Mouse (Mus musculus) liver, adult 10 weeks (tissue): Measurements from ENCODE around the gene Klk5. TPM values are rescaled to one million over a fixed set of nuclear protein-coding genes. Genes with fewer than 3 reads are reported as not detected.

Source experiments
- polyA plus RNA-seq: library from polyadenylated mRNA; stranded (reverse); fragments of 350-450 nt; fragmentation: Illumina TruSeq; extraction: RNeasy Lipid Tissue Mini Kit (QIAGEN cat#74804); gene quantifications from one replicate; pipeline ENCODE4 v1.2.3, GENCODE M21; 2014; ENCODE audit warnings: low read depth, low replicate concordance

Klk5 gene
- not detected for polyA plus RNA-seq

GRCm38 (mm10) chr7:43841701-43842100 is at the start of gene Klk5:
Gene Klk5, plus strand, starts transcription at chr7:43841971.

DNA sequence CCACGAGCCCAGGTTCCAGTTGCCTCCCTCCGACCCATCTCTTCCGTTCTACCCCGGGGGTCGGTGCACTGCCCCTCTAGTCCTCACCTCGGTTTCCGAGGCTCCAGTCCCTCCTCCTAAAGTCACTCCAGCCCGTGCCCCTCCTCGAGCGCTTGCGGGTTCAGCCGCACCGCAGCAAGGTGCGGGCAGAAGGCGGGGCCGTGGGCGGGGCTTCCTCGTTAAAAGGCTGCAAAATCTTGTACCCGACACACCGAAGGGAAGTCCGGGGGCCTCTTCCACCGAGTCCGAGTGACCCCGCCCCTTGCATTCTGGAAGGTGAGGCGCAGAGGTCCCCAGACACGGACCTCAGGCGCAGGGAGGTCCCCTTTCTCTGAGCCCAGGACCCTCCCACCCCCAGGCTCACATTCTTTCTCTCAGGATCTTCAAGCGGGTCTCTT is 44.4 kb upstream of the Klk5 start, which contains the start of gene Klk8:
Gene Klk8 (plus strand): TSS at position 245 of the 437 bp plus-strand sequence.

GRCm38 (mm10) chr7:43810994-43811393 is 30.8 kb upstream of the Klk5 start, which contains the start of gene Klk7:
Gene Klk7, plus strand, starts transcription at chr7:43811294.

DNA sequence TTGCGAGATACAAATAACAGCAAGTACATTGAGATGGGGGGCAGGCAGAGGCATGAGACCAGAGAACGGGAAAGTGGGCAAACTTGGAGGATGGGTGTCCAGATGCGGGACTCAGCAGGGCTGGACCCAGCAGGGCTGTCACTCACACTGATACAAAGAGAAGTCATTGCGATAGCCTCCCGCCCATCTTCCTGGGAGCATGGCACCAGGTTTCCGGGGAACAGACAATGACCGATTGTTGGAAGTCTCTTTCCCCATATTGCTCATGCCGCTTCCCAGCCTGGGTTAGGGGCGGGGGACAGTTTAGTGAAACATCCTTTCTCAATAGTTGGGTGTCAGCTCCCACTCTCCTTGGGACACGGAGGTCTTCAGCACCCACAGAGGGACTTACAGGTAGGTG is 17.6 kb upstream of the Klk5 start, which contains the start of gene Klk6:
Gene Klk6 (plus strand): TSS at position 301 of the 400 bp plus-strand sequence.

GRCm38 (mm10) chr7:43880912-43881311 is 39.1 kb downstream of the Klk5 start, which contains the start of gene Klk4:
Gene Klk4, plus strand, starts transcription at chr7:43881160.

Other genes starting within 250 kb of the Klk5 start
- not detected for gene Zfp819, start 234.8 kb upstream of the Klk5 start, polyA plus RNA-seq
- gene Ceacam18, start 207.3 kb upstream of the Klk5 start, polyA plus RNA-seq = not detected
- 1.3 TPM for gene Siglece, start 181.8 kb upstream of the Klk5 start, polyA plus RNA-seq
- 1.0 TPM for gene Ctu1, start 170.0 kb upstream of the Klk5 start, polyA plus RNA-seq
- not detected for gene Klk14, start 151.6 kb upstream of the Klk5 start, polyA plus RNA-seq
- not detected for gene Klk13, start 129.4 kb upstream of the Klk5 start, polyA plus RNA-seq
- not detected for gene Klk12, start 73.1 kb upstream of the Klk5 start, polyA plus RNA-seq
- not detected for gene Klk11, start 67.4 kb upstream of the Klk5 start, polyA plus RNA-seq
- gene Klk10, start 60.9 kb upstream of the Klk5 start, polyA plus RNA-seq = not detected
- gene Klk9, start 50.1 kb upstream of the Klk5 start, polyA plus RNA-seq = not detected
- not detected for gene Klk8, start 44.4 kb upstream of the Klk5 start, polyA plus RNA-seq
- not detected for gene Klk7, start 30.7 kb upstream of the Klk5 start, polyA plus RNA-seq
- not detected for gene Klk6, start 17.5 kb upstream of the Klk5 start, polyA plus RNA-seq
- not detected for gene Klk4, start 39.2 kb downstream of the Klk5 start, polyA plus RNA-seq
- gene Klk15, start 91.8 kb downstream of the Klk5 start, polyA plus RNA-seq = not detected
- not detected for gene Klk1b8, start 108.7 kb downstream of the Klk5 start, polyA plus RNA-seq
- not detected for gene Klk1b1, start 124.8 kb downstream of the Klk5 start, polyA plus RNA-seq
- not detected for gene Klk1b9, start 134.1 kb downstream of the Klk5 start, polyA plus RNA-seq
- gene Klk1b11, start 153.9 kb downstream of the Klk5 start, polyA plus RNA-seq = not detected
- gene Klk1b26, start 170.2 kb downstream of the Klk5 start, polyA plus RNA-seq = not detected
- not detected for gene Klk1b27, start 210.3 kb downstream of the Klk5 start, polyA plus RNA-seq